Mouse (Mus musculus) ES-E14 (cell line): Measurements from ENCODE around the gene Zfp704.

Source experiments
- CHD2 ChIP-seq: IDR thresholded peaks from 2 replicates; pipeline ENCODE4 v1.6.1; 2014; ENCODE audit warnings: mild to moderate bottlenecking, low read depth, low read length, inconsistent platforms
- HCFC1 ChIP-seq: IDR thresholded peaks from 2 replicates; pipeline ENCODE4 v1.6.1; 2012; ENCODE audit warnings: low read length, inconsistent platforms, borderline replicate concordance; ENCODE audit not compliant: insufficient read depth
- ZC3H11A ChIP-seq: IDR thresholded peaks from 2 replicates; pipeline ENCODE4 v1.6.1; 2012; ENCODE audit warnings: low read depth, mild to moderate bottlenecking, inconsistent platforms, low read length, borderline replicate concordance
- ZNF384 ChIP-seq: IDR thresholded peaks from 2 replicates; pipeline ENCODE4 v1.6.1; 2012; ENCODE audit warnings: low read depth, low read length, inconsistent platforms

GRCm38 (mm10) chr3:9425661-9426060 lies 184.2 kb downstream of the Zfp704 start:
- TF ChIP-seq ZC3H11A (no peak), HCFC1 (no peak), ZNF384 (no peak), CHD2 (no peak)
